ENCODE assay signal across 9 mouse cellular contexts in genomic region chr6:99439214-99439877, GRCm38 (mm10).
DNase-seq lines count a peak whose midpoint lies in the region; ATAC-seq lines count a peak whose summit lies in the region.
"Had no signal": no experiment of that assay in that cellular context is flagged by ENCODE, and none has a peak within 500 bp of the region (broad histone marks: within the 10 kb centered on the region; RNA-seq: fewer than 3 reads in every experiment).

No protein-coding gene starts in this region.

- ATAC-seq in limb, embryonic 12.5 days (ENCODE audit: insufficient number of reproducible peaks, insufficient read depth, low FRiP score, low TSS enrichment, low read depth): no peak

- H3K36me3 ChIP-seq in limb, embryonic 12.5 days: peaks cover 4% of the 10 kb centered on the region; the same call in 1 of the 2 replicates

- peak; percentile 95 for DNase-seq in heart, adult 11 months
- DNase-seq in heart, adult 8-10 months (ENCODE audit: low spot score): no peak
- peak; percentile 37 for DNase-seq in embryo, embryonic 11 days
- peak; percentile 58 to 59 for DNase-seq in heart, postnatal 14 days
- no peak for DNase-seq in adrenal gland, adult 18-20 months (ENCODE audit: low spot score in 2 of 2)
- DNase-seq in left cerebral cortex, postnatal 36 days (ENCODE audit: low spot score in 2 of 2): no peak
- DNase-seq in thymus, postnatal 25 days: no peak

- H3K4me3 ChIP-seq in limb, embryonic 12.5 days (replicated peaks): no peak overlapping the region
- H3K4me3 ChIP-seq: megakaryocyte, embryonic 14.5 days had no signal

- H3K27ac ChIP-seq in limb, embryonic 12.5 days: peak overlapping the region; percentile 72

- WGBS in limb, embryonic 12.5 days: 16% methylated on average over 9 of the region's 9 CpGs

- peak overlapping the region; percentile 35 for H3K4me2 ChIP-seq in limb, embryonic 12.5 days

- intact Hi-C loops in heart, postnatal 14 days (cut with DNase I): no loop called here
- intact Hi-C loops in left cerebral cortex, postnatal 36 days (cut with DNase I): no loop called here

- H3K9me3 ChIP-seq in limb, embryonic 12.5 days: no peaks in the 10 kb centered on the region
- H3K9me3 ChIP-seq: megakaryocyte, embryonic 14.5 days had no signal

- H3K9ac ChIP-seq in limb, embryonic 12.5 days (replicated peaks): peak overlapping the region; percentile 5; the same call in 1 of the 2 replicates

- H3K27me3 ChIP-seq in limb, embryonic 12.5 days: no peaks in the 10 kb centered on the region
- H3K27me3 ChIP-seq: megakaryocyte, embryonic 14.5 days had no signal

- H3K4me1 ChIP-seq in limb, embryonic 12.5 days (replicated peaks): peaks cover 45% of the 10 kb centered on the region

Comparison
In these comparisons a context has a peak if more than half of its experiments do, and no peak if none do; other contexts are left out.
1. DNase-seq: peak in heart, adult 11 months (single experiment), embryo, embryonic 11 days (single experiment) and heart, postnatal 14 days (2 of 2); none in heart, adult 8-10 months (single experiment), adrenal gland, adult 18-20 months (0 of 2), left cerebral cortex, postnatal 36 days (0 of 2) and thymus, postnatal 25 days (single experiment).